Mouse (Mus musculus) gastrocnemius, adult 18-20 months (tissue): Measurements from ENCODE around the gene Olfr1245. TPM values are rescaled to one million over a fixed set of nuclear protein-coding genes. Genes with fewer than 3 reads are reported as not detected.
"Not testable (repeated sequence)": the region's sequence is repeated elsewhere in the genome, so short reads cannot be mapped to it uniquely, and the experiment has no call there.

Source experiments
- DNase-seq: peaks from one replicate; pipeline ENCODE4 v3.0.0; 2021; ENCODE audit warnings: low spot score
- long read RNA-seq, 2 experiments: library from polyadenylated mRNA; stranded (forward); transcript quantifications; one replicate each; pipeline ENCODE4 v2.0.0; 2021
- total RNA-seq, 2 experiments: library from RNA; stranded (reverse); gene quantifications; 2 replicates each; pipeline ENCODE4 v1.2.3; 2021

The Olfr1245 gene
- not detected for total RNA-seq
- long read RNA-seq, experiment 1: 0 reads
- long read RNA-seq, experiment 2: 0 reads

GRCm38 (mm10) chr2:89578347-89578746 is at the start of gene Olfr1245:
Olfr1245 (minus strand) TSS chr2:89578447.
- DNase-seq: no peak

GRCm38 (mm10) chr2:89618145-89618544 is 39.9 kb upstream of the Olfr1245 start, which contains the start of gene Olfr1248:
Olfr1248 (minus strand) TSS chr2:89618245.
- not testable (repeated sequence) for DNase-seq

- no peak for DNase-seq
These were observed 35.8 kb upstream of the Olfr1245 start, which contains the start of gene Olfr1247 for GRCm38 (mm10) chr2:89614030-89614429. Olfr1247 (minus strand) TSS chr2:89614130.

- DNase-seq: no peak
These were observed 14.8 kb upstream of the Olfr1245 start, which contains the start of gene Olfr1246 for GRCm38 (mm10) chr2:89593057-89593456. Olfr1246 (minus strand) TSS chr2:89593157.

GRCm38 (mm10) chr2:89562706-89563105 is 15.5 kb downstream of the Olfr1245 start:
- DNase-seq: not testable (repeated sequence)

GRCm38 (mm10) chr2:89544516-89544915 is 33.7 kb downstream of the Olfr1245 start:
- DNase-seq: no peak

- no peak for DNase-seq
These were observed 38.3 kb downstream of the Olfr1245 start for GRCm38 (mm10) chr2:89539923-89540322.

GRCm38 (mm10) chr2:89531387-89531786 is 46.9 kb downstream of the Olfr1245 start, which contains the start of gene Olfr1243:
Olfr1243 (minus strand) TSS chr2:89531487.
- no peak for DNase-seq

Other genes with a start within 250 kb of the Olfr1245 start
- gene Olfr1232, start 248.8 kb downstream of the Olfr1245 start, total RNA-seq: not detected
- gene Olfr1233, start 236.0 kb downstream of the Olfr1245 start, total RNA-seq: not detected
- not detected for gene Olfr1234, start 213.6 kb downstream of the Olfr1245 start, total RNA-seq
- not detected for gene Olfr1238, start 168.8 kb downstream of the Olfr1245 start, total RNA-seq
- gene Olfr1239, start 158.0 kb downstream of the Olfr1245 start, total RNA-seq: not detected
- gene Olfr1240, start 135.4 kb downstream of the Olfr1245 start, total RNA-seq: not detected
- not detected for gene Olfr1241, start 91.3 kb downstream of the Olfr1245 start, total RNA-seq
- not detected for gene Olfr1242, start 80.1 kb downstream of the Olfr1245 start, total RNA-seq
- gene Olfr1243, start 47.0 kb downstream of the Olfr1245 start, total RNA-seq: not detected
- gene Olfr1246, start 14.7 kb upstream of the Olfr1245 start, total RNA-seq: not detected
- gene Olfr1247, start 35.7 kb upstream of the Olfr1245 start, total RNA-seq: under 1 TPM in 1 of 2 experiments, not detected in 1; 0.05 TPM
- gene Olfr1248, start 39.8 kb upstream of the Olfr1245 start, total RNA-seq: not detected
- not detected for gene Olfr1249, start 56.5 kb upstream of the Olfr1245 start, total RNA-seq
- gene Olfr1250, start 83.0 kb upstream of the Olfr1245 start, total RNA-seq: not detected
- not detected for gene Olfr1251, start 93.5 kb upstream of the Olfr1245 start, total RNA-seq
- not detected for gene Olfr1252, start 146.6 kb upstream of the Olfr1245 start, total RNA-seq
- not detected for gene Olfr1253, start 178.6 kb upstream of the Olfr1245 start, total RNA-seq
- not detected for gene Olfr1254, start 215.2 kb upstream of the Olfr1245 start, total RNA-seq
- not detected for gene Olfr1255, start 233.6 kb upstream of the Olfr1245 start, total RNA-seq